Mouse (Mus musculus) forebrain, embryonic 16.5 days (tissue): Measurements from ENCODE around the gene Bcl9l. TPM values are rescaled to one million over a fixed set of nuclear protein-coding genes. Genes with fewer than 3 reads are reported as not detected.

Experiments used
- ATAC-seq: fragments of 200-750 bp; cut with Nextera tagmentation; 2 replicates; pipeline ENCODE4 v1.8.0; 2017; ENCODE audit warnings: mild to moderate bottlenecking, moderate library complexity
- H3K27ac ChIP-seq: fragments of 300-500 bp; sonication (generic); 2 replicates; pipeline ENCODE4 v1.5.1; 2014; ENCODE audit warnings: low read length, control low read depth
- H3K27me3 ChIP-seq: fragments of 300-500 bp; sonication (generic); replicated peaks from 2 replicates; pipeline ENCODE4 v1.6.1; 2014; ENCODE audit warnings: low read length; ENCODE audit not compliant: control insufficient read depth, insufficient read depth
- H3K36me3 ChIP-seq: fragments of 300-500 bp; sonication (generic); 2 replicates; pipeline ENCODE4 v1.6.1; 2014; ENCODE audit not compliant: control insufficient read depth, insufficient read depth
- H3K4me1 ChIP-seq: fragments of 300-500 bp; sonication (generic); replicated peaks from 2 replicates; pipeline ENCODE4 v1.6.1; 2014; ENCODE audit warnings: low read length; ENCODE audit not compliant: control insufficient read depth, insufficient read depth
- H3K4me2 ChIP-seq: fragments of 300-500 bp; sonication (generic); 2 replicates; pipeline ENCODE4 v1.6.1; 2014; ENCODE audit warnings: mild to moderate bottlenecking, low read length, control low read depth
- H3K4me3 ChIP-seq: fragments of 300-500 bp; sonication (generic); replicated peaks from 2 replicates; pipeline ENCODE4 v1.5.1; 2014; ENCODE audit warnings: mild to moderate bottlenecking, low read length, control low read depth
- H3K9ac ChIP-seq: fragments of 300-500 bp; sonication (generic); replicated peaks from 2 replicates; pipeline ENCODE4 v1.6.1; 2014; ENCODE audit warnings: low read depth, low read length, control low read depth
- H3K9me3 ChIP-seq: fragments of 300-500 bp; sonication (generic); 2 replicates; pipeline ENCODE4 v1.6.1; 2016; ENCODE audit warnings: low read length; ENCODE audit not compliant: control insufficient read depth
- WGBS: fragments of 180-500 bp; shearing (Covaris S2); extraction: QIAGEN DNeasy Blood & Tissue Kit; methylation state at CpG from one replicate; pipeline ENCODE4 v1.1.7; 2014; 5-methylcytosine and 5-hydroxymethylcytosine counted together
- polyA plus RNA-seq: library from polyadenylated mRNA; unstranded; fragments of >200 nt; fragmentation: Nextera tagmentation; extraction: Ambion mirVana; gene quantifications from 2 replicates; pipeline ENCODE4 v1.2.1, GENCODE M21; 2015

Bcl9l gene
- polyA plus RNA-seq, 1 experiment from 2014 or later = 15.0 TPM

DNA sequence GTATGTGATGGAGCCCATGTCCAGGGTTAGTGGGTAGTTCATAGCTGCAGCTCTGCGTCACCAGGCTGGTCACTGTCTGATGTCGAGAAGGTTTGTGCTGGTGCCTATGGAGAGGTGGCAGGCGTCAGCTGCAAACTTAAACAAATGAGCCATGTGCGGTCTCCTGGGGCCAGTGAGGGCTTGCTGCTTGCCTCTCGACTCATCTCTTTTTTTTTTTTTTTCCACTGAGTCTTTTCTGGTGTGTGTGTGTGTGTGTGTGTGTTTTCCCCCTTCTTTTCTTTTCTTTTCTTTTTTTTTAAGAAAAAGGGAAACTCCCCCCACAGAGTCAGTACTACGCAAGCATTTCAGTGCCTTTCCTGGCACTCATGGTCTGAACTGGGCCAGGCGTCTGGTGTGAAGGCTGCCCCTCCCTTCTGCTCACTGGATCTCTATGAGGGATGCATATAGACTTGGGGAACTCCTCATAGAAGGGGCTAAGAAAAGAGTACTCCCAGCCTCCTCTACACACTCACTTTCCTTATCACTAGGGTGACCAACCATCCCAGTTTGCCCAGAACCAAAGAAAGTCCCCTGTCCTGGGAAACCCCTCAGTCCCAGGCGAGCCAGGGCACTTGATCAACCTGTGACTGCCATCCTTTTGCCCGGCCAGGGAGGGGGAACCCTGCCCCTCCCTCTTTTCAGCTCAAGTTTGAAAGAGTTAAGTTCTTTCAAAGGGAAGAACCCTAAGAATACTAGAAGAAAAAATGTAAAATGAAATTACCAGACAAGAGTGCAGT is 43.9 kb downstream of the Bcl9l start:
- Histone ChIP-seq H3K27ac (no peak overlapping the region), H3K4me1 (no peaks in the 10 kb centered on the region), H3K4me2 (no peak overlapping the region), H3K4me3 (no peak overlapping the region), H3K9me3 (no peaks in the 10 kb centered on the region; the same call in 1 of the 2 replicates), H3K9ac (no peak overlapping the region), H3K27me3 (no peaks in the 10 kb centered on the region), H3K36me3 (no peaks in the 10 kb centered on the region)
- WGBS = 54% methylated on average over 9 of the region's 9 CpGs
- ATAC-seq = no peak

DNA sequence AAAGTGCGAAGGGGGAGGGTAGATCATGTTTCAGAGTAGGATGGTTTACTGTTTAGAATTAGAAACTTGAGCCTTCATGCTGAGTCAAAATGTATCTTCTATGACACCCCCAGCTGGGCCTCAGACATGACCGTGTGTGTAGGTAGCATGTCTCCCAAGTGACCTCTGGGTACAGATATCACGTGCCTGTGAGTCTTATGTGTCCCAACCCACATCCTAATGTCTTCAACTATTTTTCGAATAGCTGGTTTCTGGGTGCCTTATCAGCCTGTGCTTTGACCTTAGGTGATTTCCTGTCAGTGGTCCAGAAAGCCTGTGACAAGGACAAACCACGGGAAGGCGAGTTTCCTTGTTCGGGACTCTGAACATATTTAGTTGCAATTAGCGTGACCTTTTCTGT is 45.7 kb downstream of the Bcl9l start:
- H3K4me1 ChIP-seq = no peaks in the 10 kb centered on the region
- H3K27me3 ChIP-seq = no peaks in the 10 kb centered on the region
- no peaks in the 10 kb centered on the region for H3K36me3 ChIP-seq
- ATAC-seq = no peak
- 87% methylated on average over 8 of the region's 8 CpGs for WGBS
- no peak overlapping the region for H3K4me3 ChIP-seq
- H3K27ac ChIP-seq = no peak overlapping the region
- no peak overlapping the region for H3K4me2 ChIP-seq
- no peak overlapping the region for H3K9ac ChIP-seq
- H3K9me3 ChIP-seq = no peaks in the 10 kb centered on the region; the same call in 1 of the 2 replicates

DNA sequence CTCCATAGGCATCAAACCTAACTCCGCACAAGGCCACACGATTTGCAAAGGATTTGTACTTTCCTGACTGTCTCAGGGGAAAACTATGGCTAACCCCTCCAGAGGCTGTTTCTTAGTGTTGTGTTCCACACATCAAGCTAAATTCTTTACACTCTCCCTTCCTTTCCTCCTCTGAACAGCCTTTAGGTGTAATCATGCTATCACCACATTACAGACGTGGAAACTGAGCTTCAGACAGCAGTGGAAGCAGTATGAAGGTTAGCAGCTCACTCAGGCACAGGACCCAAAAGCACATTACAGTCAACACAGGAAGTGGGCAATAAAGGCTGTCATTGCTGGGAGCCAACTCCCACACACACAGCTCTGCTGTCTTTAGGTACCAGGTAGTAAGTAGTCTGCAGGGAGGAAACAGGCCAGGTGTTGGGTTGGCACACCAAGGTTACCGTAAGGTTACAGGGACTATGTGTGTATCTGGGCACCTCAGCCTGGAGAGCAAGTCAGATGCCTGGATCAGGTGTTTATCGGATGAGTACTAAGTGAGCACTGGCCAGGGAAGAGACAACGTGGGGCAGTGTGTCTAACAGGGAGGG is 50.5 kb downstream of the Bcl9l start:
- no peaks in the 10 kb centered on the region; the same call in 1 of the 2 replicates for H3K9me3 ChIP-seq
- H3K36me3 ChIP-seq = no peaks in the 10 kb centered on the region
- H3K9ac ChIP-seq = no peak overlapping the region
- H3K4me1 ChIP-seq = no peaks in the 10 kb centered on the region
- H3K4me2 ChIP-seq = no peak overlapping the region
- no peaks in the 10 kb centered on the region for H3K27me3 ChIP-seq
- H3K27ac ChIP-seq = no peak overlapping the region
- no peak for ATAC-seq
- whole genome bisulfite sequencing = 85% methylated on average over 6 of the region's 6 CpGs
- H3K4me3 ChIP-seq = no peak overlapping the region

DNA sequence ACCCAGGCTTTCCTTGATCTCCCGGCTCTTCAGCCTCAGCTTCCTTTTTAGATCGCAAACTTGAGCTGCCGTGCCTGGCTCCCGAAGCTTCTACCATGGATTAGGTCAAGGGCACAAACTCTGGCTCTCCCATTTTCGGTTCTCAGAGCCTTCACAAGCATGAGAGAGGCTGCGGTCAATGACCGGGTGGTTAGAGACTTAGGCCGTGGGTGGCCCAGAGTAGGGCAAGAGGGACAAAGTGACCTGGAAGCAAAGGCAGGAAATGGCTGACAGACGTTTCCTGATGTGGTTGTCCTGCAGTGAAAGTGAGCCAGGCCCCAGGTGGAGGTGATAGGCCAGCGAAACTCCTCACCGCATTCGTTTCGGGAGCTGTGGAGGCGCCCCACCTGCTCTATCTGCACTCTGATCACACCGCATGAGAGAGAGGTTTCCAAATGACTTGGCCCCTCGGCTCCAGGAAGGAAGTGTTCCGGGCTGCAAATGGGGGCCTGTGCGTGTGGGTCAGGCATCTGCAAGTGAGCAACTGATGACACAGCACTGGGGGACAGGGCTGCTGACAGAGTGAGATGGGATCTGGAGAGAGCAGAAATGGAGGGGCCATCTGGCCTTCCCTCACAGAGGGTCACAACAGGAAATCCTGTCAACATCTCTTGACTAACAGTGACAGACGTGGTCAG is 55.1 kb downstream of the Bcl9l start:
- H3K9me3 ChIP-seq = no peaks in the 10 kb centered on the region
- 81% methylated on average over 19 of the region's 19 CpGs for WGBS
- no peaks in the 10 kb centered on the region for H3K4me1 ChIP-seq
- no peak for ATAC-seq
- no peak overlapping the region for H3K27ac ChIP-seq
- H3K9ac ChIP-seq = no peak overlapping the region
- H3K36me3 ChIP-seq = no peaks in the 10 kb centered on the region
- no peak overlapping the region for H3K4me3 ChIP-seq
- no peaks in the 10 kb centered on the region for H3K27me3 ChIP-seq
- no peak overlapping the region for H3K4me2 ChIP-seq

DNA sequence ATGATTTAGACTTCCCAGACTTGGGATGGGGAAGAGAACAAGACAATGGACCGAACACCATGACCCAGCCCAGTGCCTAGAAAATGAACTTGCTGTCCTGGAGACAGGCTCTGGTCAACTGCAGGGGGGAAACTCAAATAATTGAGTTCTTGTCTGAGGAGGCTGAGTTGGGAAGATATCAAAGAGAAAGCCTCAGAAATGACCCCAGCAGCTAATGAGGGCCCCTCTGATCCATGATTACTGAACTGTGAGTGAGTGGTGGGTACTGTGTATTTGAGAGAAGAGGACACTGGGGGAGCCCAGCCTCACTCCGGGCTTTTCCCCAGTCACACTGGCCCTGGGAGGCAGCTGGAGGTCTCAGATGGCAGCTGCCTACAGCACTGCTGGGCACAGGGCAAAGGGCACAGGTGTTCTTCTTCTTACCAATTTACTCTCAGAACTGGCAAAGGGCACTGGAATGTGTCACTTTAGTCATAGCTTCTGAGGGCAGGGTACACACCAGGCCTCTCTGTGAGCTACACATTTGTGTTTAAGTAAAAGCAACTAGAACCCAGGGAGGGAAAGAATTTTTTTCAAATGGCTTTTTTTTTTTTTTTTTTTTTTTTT is 57.3 kb downstream of the Bcl9l start:
- no peaks in the 10 kb centered on the region for H3K36me3 ChIP-seq
- 42% methylated on average over 2 of the region's 2 CpGs for WGBS
- H3K4me1 ChIP-seq = no peaks in the 10 kb centered on the region
- H3K9me3 ChIP-seq = no peaks in the 10 kb centered on the region
- H3K27me3 ChIP-seq = no peaks in the 10 kb centered on the region
- no peak overlapping the region for H3K9ac ChIP-seq
- no peak overlapping the region for H3K4me3 ChIP-seq
- ATAC-seq = no peak
- no peak overlapping the region for H3K27ac ChIP-seq
- no peak overlapping the region for H3K4me2 ChIP-seq

DNA sequence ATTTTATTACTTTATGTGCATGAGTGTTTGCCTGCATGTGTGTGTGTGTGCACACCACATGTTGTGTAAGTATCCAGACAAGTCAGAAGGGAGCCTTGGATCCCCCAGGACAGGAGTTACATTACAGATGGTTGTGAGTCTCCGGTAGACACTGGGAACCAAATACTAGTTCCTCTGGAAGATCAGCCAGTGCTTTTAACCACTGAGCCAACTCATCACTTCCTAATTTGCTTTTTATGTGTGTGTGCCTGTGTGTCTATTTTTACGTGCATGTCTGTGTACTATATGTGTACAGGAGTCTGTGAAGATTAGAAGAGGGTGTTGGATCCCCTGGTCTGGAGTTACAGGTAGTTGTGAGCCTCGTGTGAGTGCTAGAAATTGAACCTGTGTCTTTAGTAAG is 58.1 kb downstream of the Bcl9l start:
- ATAC-seq = no peak
- Histone ChIP-seq H3K4me2 (no peak overlapping the region), H3K36me3 (no peaks in the 10 kb centered on the region), H3K9ac (no peak overlapping the region), H3K4me1 (no peaks in the 10 kb centered on the region), H3K27me3 (no peaks in the 10 kb centered on the region), H3K4me3 (no peak overlapping the region), H3K27ac (no peak overlapping the region), H3K9me3 (no peaks in the 10 kb centered on the region)
- WGBS = 84% methylated on average over 3 of the region's 3 CpGs

DNA sequence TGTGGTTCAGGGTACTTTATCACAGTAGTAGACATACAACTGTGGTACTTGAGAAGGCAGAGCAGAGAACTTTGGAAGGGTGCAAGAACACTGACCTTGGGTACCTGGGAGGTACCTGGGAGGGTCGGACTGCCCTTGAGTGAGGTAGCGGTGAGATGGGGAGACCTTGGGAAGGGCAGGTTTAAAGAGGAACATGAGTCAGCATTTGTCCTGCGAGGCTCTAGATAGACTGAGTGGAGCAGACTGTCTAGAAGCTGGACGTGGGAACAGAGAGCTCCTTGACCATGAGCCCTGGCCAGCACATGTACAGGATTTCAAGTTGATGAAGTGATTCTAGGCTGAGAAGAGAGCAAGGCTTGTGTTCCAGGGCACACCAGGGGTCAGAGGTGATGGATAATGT is 59.7 kb downstream of the Bcl9l start:
- WGBS = 87% methylated on average over 4 of the region's 4 CpGs
- no peaks in the 10 kb centered on the region for H3K4me1 ChIP-seq
- no peak for ATAC-seq

DNA sequence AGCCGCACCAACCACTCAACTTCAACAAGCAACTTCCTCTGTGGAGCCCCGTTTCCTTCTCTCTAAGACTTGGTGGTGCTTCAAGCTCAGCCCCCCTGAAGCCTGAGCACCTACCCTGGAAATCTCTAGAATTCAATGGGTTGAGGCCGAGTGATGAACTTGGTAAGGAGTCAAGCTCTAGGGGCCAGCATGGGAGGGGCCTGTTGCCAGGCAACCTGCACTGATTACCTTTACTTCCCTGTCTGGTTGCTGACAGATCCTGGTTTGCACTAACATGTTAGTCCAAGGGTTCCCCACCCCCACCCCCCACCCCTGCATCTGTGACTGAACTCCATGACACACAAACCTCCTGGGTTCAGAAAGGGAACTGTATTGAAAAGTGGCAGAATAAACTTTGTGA is 62.4 kb downstream of the Bcl9l start:
- no peak for ATAC-seq
- no peaks in the 10 kb centered on the region for H3K4me1 ChIP-seq
- 74% methylated on average over 3 of the region's 3 CpGs for WGBS

More for the DNA sequence above, 59.7 kb downstream of the Bcl9l start:
- Histone ChIP-seq H3K36me3 (no peaks in the 10 kb centered on the region), H3K9me3 (no peaks in the 10 kb centered on the region), H3K4me2 (no peak overlapping the region), H3K9ac (no peak overlapping the region), H3K27me3 (no peaks in the 10 kb centered on the region), H3K4me3 (no peak overlapping the region), H3K27ac (no peak overlapping the region)

DNA sequence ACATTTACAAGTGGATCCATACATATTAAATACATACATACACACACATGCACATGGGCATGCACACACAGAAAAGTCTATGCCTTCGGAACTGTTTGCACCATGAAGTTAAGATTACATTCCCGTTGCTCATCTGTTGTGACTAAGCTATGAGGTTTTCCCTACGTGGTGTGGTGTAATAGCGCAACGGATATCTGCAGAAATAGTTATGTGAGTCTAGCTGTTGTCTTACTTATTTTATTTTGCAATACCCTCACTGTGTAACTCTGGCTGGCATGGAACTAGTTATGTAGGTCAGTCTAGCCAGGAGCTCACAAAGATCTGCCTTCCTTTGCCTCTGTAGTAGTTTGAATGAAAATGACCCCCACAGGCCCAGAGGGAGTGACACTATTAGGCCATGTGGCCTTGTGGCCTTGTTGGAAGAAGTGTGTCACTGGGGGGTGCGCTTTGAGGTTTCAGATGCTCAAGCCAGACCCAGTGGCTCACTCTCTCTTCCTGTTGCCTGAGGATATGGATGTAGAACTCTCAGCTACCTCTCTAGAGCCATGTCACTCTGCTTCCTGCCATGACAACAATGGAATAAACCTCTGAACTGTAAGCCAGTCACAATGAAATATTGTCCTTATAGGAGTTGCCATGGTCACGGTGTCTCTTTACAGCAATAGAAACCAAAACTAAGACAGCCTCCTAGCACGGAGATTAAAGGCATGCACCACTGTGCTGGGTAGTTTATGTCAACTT is 66.0 kb downstream of the Bcl9l start:
- 93% methylated on average over 8 of the region's 8 CpGs for WGBS
- no peak for ATAC-seq

More for the DNA sequence above, 62.4 kb downstream of the Bcl9l start:
- Histone ChIP-seq H3K27me3 (no peaks in the 10 kb centered on the region), H3K4me3 (no peak overlapping the region), H3K9me3 (no peaks in the 10 kb centered on the region), H3K36me3 (no peaks in the 10 kb centered on the region), H3K9ac (no peak overlapping the region), H3K27ac (no peak overlapping the region), H3K4me2 (no peak overlapping the region)

More for the DNA sequence above, 66.0 kb downstream of the Bcl9l start:
- Histone ChIP-seq H3K4me1 (no peaks in the 10 kb centered on the region), H3K9ac (no peak overlapping the region), H3K27me3 (no peaks in the 10 kb centered on the region), H3K4me3 (no peak overlapping the region), H3K27ac (no peak overlapping the region), H3K4me2 (no peak overlapping the region), H3K9me3 (no peaks in the 10 kb centered on the region), H3K36me3 (no peaks in the 10 kb centered on the region)
